Mouse (Mus musculus) sigmoid colon, adult 10 weeks (tissue): ENCODE results near the gene Olfr24. TPM values are rescaled to one million over a fixed set of nuclear protein-coding genes. Genes with fewer than 3 reads are reported as not detected.

Experiments used
- polyA plus RNA-seq: library from polyadenylated mRNA; stranded (reverse); fragments of 350-450 nt; fragmentation: Illumina TruSeq; extraction: RNeasy Lipid Tissue Mini Kit (QIAGEN cat#74804); gene quantifications from one replicate; pipeline ENCODE4 v1.2.3, GENCODE M21; 2014; ENCODE audit warnings: low read depth, low replicate concordance

The Olfr24 gene
- not detected for polyA plus RNA-seq

GRCm38 (mm10) chr9:18763896-18764295 is at the start of gene Olfr24:
Olfr24 (minus strand) TSS chr9:18763996.

Other genes starting within 250 kb of the Olfr24 start
- 0.85 TPM for gene Muc16, start 89.5 kb downstream of the Olfr24 start, polyA plus RNA-seq
- gene Olfr828, start 55.5 kb upstream of the Olfr24 start, polyA plus RNA-seq, result not detected
- not detected for gene Olfr829, start 90.9 kb upstream of the Olfr24 start, polyA plus RNA-seq
- not detected for gene Olfr830, start 110.7 kb upstream of the Olfr24 start, polyA plus RNA-seq
- gene Olfr832, start 173.1 kb upstream of the Olfr24 start, polyA plus RNA-seq, result not detected
- gene Olfr834, start 224.0 kb upstream of the Olfr24 start, polyA plus RNA-seq, result not detected